Mouse (Mus musculus) heart, postnatal 4 days (tissue): ENCODE results near the gene Sgip1. TPM values are rescaled to one million over a fixed set of nuclear protein-coding genes. Genes with fewer than 3 reads are reported as not detected.

Source experiments
- DNase-seq: peaks from one replicate; pipeline ENCODE4 v3.0.0; 2021
- total RNA-seq, 2 experiments: library from RNA; stranded (reverse); gene quantifications; 2 replicates each; pipeline ENCODE4 v1.2.3; 2021

Gene Sgip1
- total RNA-seq, 2 experiments from 2014 or later, result 0.79 to 2.0 TPM

- DNase-seq, result no peak
Measured at GRCm38 (mm10) chr4:102840956-102841729, 100.0 kb downstream of the Sgip1 start.

GRCm38 (mm10) chr4:102850498-102850897 is 109.4 kb downstream of the Sgip1 start:
- no peak for DNase-seq

- no peak for DNase-seq
Measured at GRCm38 (mm10) chr4:102851161-102851560, 110.1 kb downstream of the Sgip1 start.

- no peak for DNase-seq
Measured at GRCm38 (mm10) chr4:102852290-102852689, 111.2 kb downstream of the Sgip1 start.

- DNase-seq, result no peak
Measured at GRCm38 (mm10) chr4:102852808-102853207, 111.7 kb downstream of the Sgip1 start.

DNA sequence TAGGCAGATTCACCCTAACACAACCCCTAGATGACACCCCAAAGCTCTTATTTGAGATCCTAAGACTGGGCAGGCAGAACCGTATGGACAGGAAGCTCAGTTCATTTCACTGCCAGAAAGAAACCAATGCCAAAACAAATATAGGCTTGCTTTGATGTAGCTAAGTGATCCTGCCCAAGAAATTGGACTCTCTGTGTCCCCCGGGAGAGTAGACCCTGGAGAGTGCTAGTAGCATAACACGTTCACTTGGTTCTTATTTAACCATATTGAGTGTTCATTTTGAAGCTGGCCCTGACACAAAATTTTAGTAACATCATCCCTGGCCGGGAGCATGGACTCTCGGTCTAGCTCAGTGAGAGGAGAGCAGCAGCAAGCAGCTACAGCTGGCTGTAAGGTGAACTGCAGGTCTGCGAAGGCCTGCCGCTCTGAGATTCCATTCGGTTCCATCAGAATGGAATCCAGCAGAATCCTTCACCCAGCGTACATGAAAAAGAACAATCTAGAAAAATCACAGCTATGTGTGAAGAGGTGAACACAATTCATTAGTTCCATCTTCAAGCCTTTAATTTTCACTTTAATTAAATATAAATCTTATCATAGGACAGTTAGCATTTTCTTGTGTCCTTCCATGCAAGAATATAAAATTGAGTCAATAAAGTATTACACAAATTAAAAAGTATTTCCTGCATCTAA is 112.4 kb downstream of the Sgip1 start:
- DNase-seq, result no peak

GRCm38 (mm10) chr4:102854928-102855892 is 114.1 kb downstream of the Sgip1 start:
- DNase-seq, result no peak

- no peak for DNase-seq
Measured at GRCm38 (mm10) chr4:102856086-102856485, 115.0 kb downstream of the Sgip1 start.

DNA sequence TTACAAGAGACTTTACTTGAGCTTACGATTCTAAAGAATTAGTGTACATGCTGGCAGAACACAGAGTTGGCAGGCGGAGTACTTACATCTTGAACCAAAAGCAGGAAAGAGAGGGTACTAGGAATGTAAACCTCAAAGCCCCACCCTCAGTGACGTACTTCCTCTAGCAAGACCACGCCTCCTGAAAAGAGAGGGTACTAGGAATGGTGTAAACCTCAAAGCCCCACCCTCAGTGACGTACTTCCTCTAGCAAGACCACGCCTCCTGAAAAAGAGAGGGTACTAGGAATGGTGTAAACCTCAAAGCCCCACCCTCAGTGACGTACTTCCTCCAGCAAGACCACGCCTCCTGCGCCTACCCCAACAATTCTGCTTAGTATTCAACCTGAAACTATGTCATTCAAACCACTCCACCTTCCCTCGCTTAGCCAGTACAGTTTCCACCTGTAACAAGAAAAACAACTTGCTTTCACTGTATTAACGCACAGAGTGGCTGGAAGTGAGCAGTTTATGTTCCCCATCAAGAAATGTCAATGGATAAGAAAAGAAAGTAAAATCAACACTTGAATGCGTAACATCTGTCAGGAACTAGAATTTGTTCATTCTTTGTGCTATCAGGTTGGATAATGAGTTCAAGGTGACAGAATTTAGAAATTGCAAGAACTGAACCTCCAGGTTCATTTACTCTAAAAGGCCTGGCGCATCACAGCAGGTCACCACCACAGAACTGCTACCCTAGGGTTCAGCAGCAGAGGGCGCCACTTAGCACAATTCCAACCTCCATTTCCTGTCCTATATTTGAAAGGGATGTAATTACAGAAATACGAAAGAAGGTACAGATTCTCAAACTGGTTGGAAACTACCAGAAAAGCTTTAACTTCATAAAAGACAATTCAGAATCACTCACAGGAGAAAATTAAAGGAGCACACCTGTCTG is 118.4 kb downstream of the Sgip1 start:
- DNase-seq, result peak; percentile 10

DNA sequence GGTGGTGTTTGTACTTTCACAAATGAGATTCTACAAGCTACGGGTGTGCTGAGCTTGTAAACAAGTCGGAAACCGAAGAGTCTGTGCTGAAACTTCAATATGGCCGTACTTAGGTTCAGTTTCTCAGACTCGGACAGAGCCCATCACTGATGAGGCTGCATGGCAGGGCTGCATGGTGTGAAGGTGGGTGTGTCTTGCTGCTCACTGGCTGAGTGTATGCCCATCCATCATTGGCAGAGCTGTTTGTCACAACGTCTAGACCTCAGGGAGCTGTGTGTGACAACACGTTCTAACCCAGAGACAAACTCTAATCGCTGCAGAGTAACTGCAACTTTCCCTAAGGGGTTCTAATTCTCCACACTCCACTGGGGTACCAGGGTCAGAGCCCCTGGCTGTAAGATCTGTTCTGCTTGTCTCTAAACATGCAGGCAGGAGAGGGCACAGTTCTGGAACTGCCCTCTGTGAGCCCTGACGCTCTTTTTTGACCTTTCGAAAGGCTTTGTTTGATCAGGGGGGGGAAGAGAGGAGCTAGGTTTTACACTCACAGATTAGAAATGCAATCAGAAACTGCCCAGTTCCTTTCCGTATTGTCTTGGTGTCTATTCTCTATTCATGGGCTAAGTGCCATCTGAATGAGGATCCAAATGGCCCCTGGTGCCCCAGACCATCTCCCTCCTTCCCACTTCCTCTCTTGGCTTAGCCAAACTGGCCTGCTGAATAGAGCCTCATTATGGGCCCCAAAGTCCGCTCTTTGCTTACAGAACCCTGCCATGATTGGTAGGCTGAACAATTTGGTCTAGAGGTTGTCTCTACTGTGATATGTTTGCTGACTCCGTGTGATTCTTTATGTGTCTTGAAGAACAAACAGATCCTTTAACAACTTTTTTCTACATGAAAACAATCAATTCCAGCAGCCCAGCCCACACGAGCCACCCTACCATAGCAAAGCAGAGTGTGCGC is 121.9 kb downstream of the Sgip1 start:
- DNase-seq, result no peak

DNA sequence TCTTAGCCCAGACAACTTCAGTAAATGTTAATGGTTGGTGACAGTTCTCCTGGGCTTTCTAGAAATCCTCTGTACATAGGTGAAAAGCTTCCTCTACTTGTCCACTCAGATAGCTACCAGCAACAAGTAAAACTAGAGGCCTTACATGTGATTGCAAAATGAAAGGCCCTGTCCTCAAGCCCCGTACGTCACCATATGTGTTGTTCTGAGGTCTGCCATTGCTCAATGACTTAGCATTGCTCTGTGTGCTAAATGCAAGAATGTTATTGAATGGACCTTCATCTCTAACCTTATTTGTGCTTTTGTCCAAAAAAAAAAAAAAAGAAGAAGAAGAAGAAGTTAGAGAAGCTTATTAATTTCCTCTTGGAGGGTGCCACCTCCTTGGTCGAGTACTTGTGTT is 125.4 kb downstream of the Sgip1 start:
- DNase-seq, result no peak

DNA sequence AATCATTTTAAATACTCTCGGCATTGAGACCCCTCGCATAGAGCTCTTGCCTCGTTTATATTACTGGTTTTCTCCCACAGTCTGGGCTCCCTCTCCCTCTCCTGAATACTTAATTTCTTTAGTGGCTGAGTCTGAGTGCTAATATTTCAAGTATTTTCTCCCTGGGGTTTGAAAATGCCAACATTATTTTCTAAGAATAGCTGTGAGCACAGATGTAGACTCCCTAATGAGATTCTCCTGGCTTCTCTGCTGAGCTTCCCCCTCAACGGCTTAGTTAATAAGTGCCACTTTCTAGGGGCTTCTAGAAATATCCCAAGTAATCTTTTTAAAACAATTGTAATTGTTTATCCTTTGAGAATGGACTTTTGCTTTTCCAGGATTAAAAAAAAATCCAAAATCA is 130.2 kb downstream of the Sgip1 start:
- DNase-seq, result no peak

DNA sequence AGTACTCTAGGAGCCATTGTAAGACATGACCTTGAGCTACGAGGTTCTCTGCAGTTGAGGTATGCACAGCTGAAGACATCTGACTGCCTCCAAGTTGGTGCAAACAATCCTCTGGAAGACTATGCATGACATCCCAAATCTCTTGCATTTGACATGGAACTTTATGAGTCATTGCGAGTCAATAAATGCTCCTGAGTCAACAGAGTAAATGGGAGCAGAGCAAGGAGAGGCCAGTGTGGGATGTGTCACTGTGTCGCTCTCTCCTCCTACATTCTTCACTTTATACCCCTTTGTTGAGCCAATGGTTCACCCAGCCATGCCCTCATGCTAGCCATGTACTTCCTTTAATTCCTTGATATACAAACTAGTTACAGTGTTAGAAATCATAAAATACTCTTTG is 142.0 kb downstream of the Sgip1 start:
- no peak for DNase-seq

- DNase-seq, result no peak
Measured at GRCm38 (mm10) chr4:102884228-102884627, 143.1 kb downstream of the Sgip1 start.

DNA sequence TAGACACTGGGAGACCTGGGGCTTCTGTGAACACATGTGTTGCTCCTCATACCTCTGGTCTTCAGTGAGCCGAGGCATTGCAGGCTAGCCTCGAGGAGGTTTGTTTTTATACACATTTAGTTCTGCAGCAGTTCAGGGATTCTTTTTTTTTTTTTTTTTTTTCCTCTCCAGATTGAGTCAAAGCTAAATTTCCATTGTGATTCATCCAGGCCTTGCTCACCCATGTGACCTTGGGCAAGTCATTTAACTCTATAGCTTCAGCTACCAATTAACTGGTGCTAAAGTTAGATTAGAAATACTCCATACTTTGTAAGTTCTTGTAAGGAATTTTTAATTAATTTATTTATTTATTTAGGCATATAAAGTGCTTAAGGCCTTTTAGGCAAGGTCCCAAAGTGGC is 145.4 kb downstream of the Sgip1 start:
- DNase-seq, result no peak

DNA sequence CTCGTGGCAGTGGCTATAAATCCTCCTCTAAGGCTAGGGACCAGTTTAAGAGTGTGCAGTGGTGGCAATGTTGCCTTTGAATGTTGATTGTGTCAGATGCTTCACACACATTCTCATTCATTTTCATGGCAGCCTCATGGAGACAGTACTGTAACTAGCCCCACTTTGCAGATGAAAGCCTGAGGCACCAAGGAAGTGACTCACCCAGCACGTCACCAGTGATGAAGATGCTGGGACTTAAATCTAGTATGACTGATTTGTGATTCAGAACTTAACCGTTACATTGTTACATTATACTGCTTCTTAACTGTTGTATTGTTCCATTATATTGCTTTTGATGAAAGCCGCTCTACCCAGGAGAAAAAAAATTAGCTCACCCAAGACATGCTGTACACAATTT is 145.8 kb downstream of the Sgip1 start:
- DNase-seq, result no peak

DNA sequence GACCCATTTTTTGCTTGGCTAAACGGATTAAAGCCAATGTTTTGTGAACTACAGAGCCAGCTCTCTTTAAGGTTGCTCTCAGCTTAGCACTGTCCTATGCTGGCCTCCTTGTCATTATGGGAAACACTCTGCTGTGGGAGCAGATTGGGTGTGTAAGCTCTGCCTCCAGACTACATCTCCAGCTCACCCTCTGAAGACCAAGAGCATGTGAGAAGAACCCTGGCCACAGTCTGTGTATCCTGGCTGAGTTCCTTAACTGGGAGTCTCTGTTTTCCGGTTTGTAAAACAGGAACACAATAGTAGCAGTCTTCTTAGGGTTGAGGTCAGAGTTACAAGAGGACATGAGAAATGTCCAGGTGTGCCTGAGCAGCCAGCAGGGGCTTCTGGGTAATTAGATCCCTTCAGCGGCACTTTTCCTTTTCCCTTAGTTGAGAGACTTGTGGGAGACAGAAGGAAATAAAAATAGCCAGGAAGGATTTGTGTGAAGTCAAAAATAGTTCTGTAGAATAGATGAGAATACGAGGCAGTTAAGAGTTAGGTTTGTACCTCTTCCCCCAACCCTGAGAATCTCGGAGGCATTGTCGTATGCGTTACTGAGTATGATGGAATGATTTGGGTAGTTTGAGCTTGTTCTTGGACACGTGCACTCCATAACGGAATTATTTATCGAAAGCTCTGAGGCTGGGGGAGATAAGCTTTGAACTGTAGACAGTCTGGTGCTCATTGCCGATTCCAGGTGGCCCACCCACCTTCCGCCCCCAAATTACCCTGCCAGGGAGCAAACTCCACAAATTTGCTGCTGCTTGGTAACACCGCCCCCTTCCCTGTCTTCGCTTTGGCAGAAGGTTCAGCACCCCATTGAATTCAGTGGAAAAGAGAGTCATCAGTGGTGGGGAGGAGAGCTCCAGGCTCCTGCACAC is 146.9 kb downstream of the Sgip1 start:
- DNase-seq, result no peak

GRCm38 (mm10) chr4:102895866-102896265 is 154.8 kb downstream of the Sgip1 start:
- no peak for DNase-seq

- DNase-seq, result no peak
Measured at GRCm38 (mm10) chr4:102898987-102899386, 157.9 kb downstream of the Sgip1 start.
